Mouse (Mus musculus): ENCODE results near the gene Cpa4. TPM values are rescaled to one million over a fixed set of nuclear protein-coding genes. Genes with fewer than 3 reads are reported as not detected.
A peak's percentile ranks its signal among the peaks of the same experiment; 100 is the strongest.

The Cpa4 gene
- 0.05 TPM in 1 of 2 replicates, not detected in the other for polyA plus RNA-seq (2015; fragmentation: Nextera tagmentation; extraction: Ambion mirVana)

- Histone ChIP-seq H3K36me3 (replicated peaks; ENCODE audit: insufficient read depth, low read length) (no peaks in the 10 kb centered on the region), H3K4me2 (ENCODE audit: low read depth, low read length) (no peak within 1 kb of the TSS), H3K4me3 (ENCODE audit: low read depth, low read length) (no peak within 1 kb of the TSS), H3K4me1 (ENCODE audit: insufficient read depth) (no peaks in the 10 kb centered on the region), H3K27ac (ENCODE audit: low read depth) (no peak within 1 kb of the TSS), H3K9ac (replicated peaks) (no peak within 1 kb of the TSS), H3K9me3 (ENCODE audit: low read length) (no peaks in the 10 kb centered on the region), H3K27me3 (ENCODE audit: insufficient read depth, low read length) (no peaks in the 10 kb centered on the region)
- TF ChIP-seq CTCF (IDR thresholded peaks at IDR 0.05; ENCODE audit: low read depth) (no peak), EP300 (IDR thresholded peaks at IDR 0.05; ENCODE audit: low read depth) (no peak)
- ATAC-seq (no peak), DNase-seq (no peak)
- 77% methylated on average over 5 of the region's 5 CpGs for WGBS (ENCODE audit: insufficient replicate concordance)
Observed at GRCm38 (mm10) chr6:30568069-30568468, at the start of gene Cpa4. TSS of gene Cpa4 (plus strand) at chr6:30568369.

GRCm38 (mm10) chr6:30520400-30520799, 47.8 kb upstream of the Cpa4 start:
- Histone ChIP-seq H3K9ac (replicated peaks) (no peak overlapping the region), H3K27me3 (ENCODE audit: insufficient read depth, low read length) (no peaks in the 10 kb centered on the region), H3K4me1 (ENCODE audit: insufficient read depth) (no peaks in the 10 kb centered on the region), H3K4me3 (ENCODE audit: low read depth, low read length) (no peak overlapping the region), H3K27ac (ENCODE audit: low read depth) (no peak overlapping the region), H3K9me3 (ENCODE audit: low read length) (no peaks in the 10 kb centered on the region), H3K36me3 (replicated peaks; ENCODE audit: insufficient read depth, low read length) (no peaks in the 10 kb centered on the region), H3K4me2 (ENCODE audit: low read depth, low read length) (no peak overlapping the region)
- TF ChIP-seq EP300 (IDR thresholded peaks at IDR 0.05; ENCODE audit: low read depth) (no peak), CTCF (IDR thresholded peaks at IDR 0.05; ENCODE audit: low read depth) (no peak; the same call in 1 of the 2 replicates)
- WGBS (ENCODE audit: insufficient replicate concordance): 57% methylated on average over 11 of the region's 11 CpGs
- ATAC-seq: no peak
- DNase-seq: no peak

GRCm38 (mm10) chr6:30525456-30526332, 42.5 kb upstream of the Cpa4 start:
- Histone ChIP-seq H3K27me3 (ENCODE audit: insufficient read depth, low read length) (no peaks in the 10 kb centered on the region), H3K4me1 (ENCODE audit: insufficient read depth) (no peaks in the 10 kb centered on the region), H3K9me3 (ENCODE audit: low read length) (no peaks in the 10 kb centered on the region), H3K9ac (replicated peaks) (no peak overlapping the region), H3K27ac (ENCODE audit: low read depth) (no peak overlapping the region), H3K4me2 (ENCODE audit: low read depth, low read length) (no peak overlapping the region), H3K4me3 (ENCODE audit: low read depth, low read length) (no peak overlapping the region), H3K36me3 (replicated peaks; ENCODE audit: insufficient read depth, low read length) (no peaks in the 10 kb centered on the region)
- WGBS (ENCODE audit: insufficient replicate concordance): 59% methylated on average over 7 of the region's 7 CpGs
- TF ChIP-seq CTCF (IDR thresholded peaks at IDR 0.05; ENCODE audit: low read depth): no peak
- DNase-seq (no peak), ATAC-seq (no peak)

- Histone ChIP-seq H3K27ac (ENCODE audit: low read depth) (peak overlapping the region; percentile 39; the same call in 1 of the 2 replicates), H3K4me1 (ENCODE audit: insufficient read depth) (no peaks in the 10 kb centered on the region), H3K9ac (replicated peaks) (no peak overlapping the region), H3K4me3 (ENCODE audit: low read depth, low read length) (no peak overlapping the region), H3K36me3 (replicated peaks; ENCODE audit: insufficient read depth, low read length) (no peaks in the 10 kb centered on the region), H3K27me3 (ENCODE audit: insufficient read depth, low read length) (no peaks in the 10 kb centered on the region), H3K9me3 (ENCODE audit: low read length) (no peaks in the 10 kb centered on the region), H3K4me2 (ENCODE audit: low read depth, low read length) (0 out of 2 replicates have a peak overlapping the region, but pooled peaks have one; percentile 4)
- no peak for ATAC-seq
- DNase-seq: no peak
- no peak for TF ChIP-seq CTCF (IDR thresholded peaks at IDR 0.05; ENCODE audit: low read depth)
- no peak for TF ChIP-seq EP300 (IDR thresholded peaks at IDR 0.05; ENCODE audit: low read depth)
- 38% methylated on average over 19 of the region's 19 CpGs for WGBS (ENCODE audit: insufficient replicate concordance)
Observed at GRCm38 (mm10) chr6:30526586-30527515, 41.3 kb upstream of the Cpa4 start.

- Histone ChIP-seq H3K9ac (replicated peaks) (no peak overlapping the region), H3K27me3 (ENCODE audit: insufficient read depth, low read length) (no peaks in the 10 kb centered on the region), H3K36me3 (replicated peaks; ENCODE audit: insufficient read depth, low read length) (no peaks in the 10 kb centered on the region), H3K4me3 (ENCODE audit: low read depth, low read length) (no peak overlapping the region), H3K9me3 (ENCODE audit: low read length) (no peaks in the 10 kb centered on the region), H3K4me2 (ENCODE audit: low read depth, low read length) (no peak overlapping the region), H3K27ac (ENCODE audit: low read depth) (no peak overlapping the region), H3K4me1 (ENCODE audit: insufficient read depth) (no peaks in the 10 kb centered on the region)
- WGBS (ENCODE audit: insufficient replicate concordance): 57% methylated on average over 6 of the region's 6 CpGs
- ATAC-seq: no peak
- TF ChIP-seq CTCF (IDR thresholded peaks at IDR 0.05; ENCODE audit: low read depth) (no peak), EP300 (IDR thresholded peaks at IDR 0.05; ENCODE audit: low read depth) (no peak)
- DNase-seq: no peak
Observed at GRCm38 (mm10) chr6:30528800-30529199, 39.4 kb upstream of the Cpa4 start.

GRCm38 (mm10) chr6:30535340-30535739, 32.8 kb upstream of the Cpa4 start:
- WGBS (ENCODE audit: insufficient replicate concordance): 36% methylated on average over 3 of the region's 3 CpGs
- H3K9me3 ChIP-seq (ENCODE audit: low read length): no peaks in the 10 kb centered on the region

More at GRCm38 (mm10) chr6:30535340-30535739, 32.8 kb upstream of the Cpa4 start:
- no peaks in the 10 kb centered on the region for H3K4me1 ChIP-seq (ENCODE audit: insufficient read depth)
- no peak overlapping the region for H3K4me2 ChIP-seq (ENCODE audit: low read depth, low read length)
- TF ChIP-seq EP300 (IDR thresholded peaks at IDR 0.05; ENCODE audit: low read depth) (no peak), CTCF (IDR thresholded peaks at IDR 0.05; ENCODE audit: low read depth) (peak; percentile 76)
- H3K27ac ChIP-seq (ENCODE audit: low read depth): no peak overlapping the region
- DNase-seq (peak; percentile 68), ATAC-seq (no peak)
- H3K36me3 ChIP-seq (replicated peaks; ENCODE audit: insufficient read depth, low read length): no peaks in the 10 kb centered on the region
- H3K9ac ChIP-seq (replicated peaks): no peak overlapping the region
- no peak overlapping the region for H3K4me3 ChIP-seq (ENCODE audit: low read depth, low read length)
- H3K27me3 ChIP-seq (ENCODE audit: insufficient read depth, low read length): no peaks in the 10 kb centered on the region

Measured in liver, postnatal 0 days (tissue).